Mouse (Mus musculus): Measurements from ENCODE around the gene Apela.

Apela gene

GRCm38 (mm10) chr8:65037117-65037533, at the start of gene Apela:
Apela (minus strand) TSS chr8:65037336.
- no peak for DNase-seq (ENCODE audit: low spot score)

GRCm38 (mm10) chr8:65085680-65086079, 48.5 kb upstream of the Apela start:
- no peak for DNase-seq (ENCODE audit: low spot score)

- no peak for DNase-seq (ENCODE audit: low spot score)
These were observed 43.6 kb upstream of the Apela start for GRCm38 (mm10) chr8:65080731-65081130.

GRCm38 (mm10) chr8:65074733-65075132, 37.6 kb upstream of the Apela start, which contains the start of gene Gm10663:
Gm10663 (plus strand) TSS chr8:65075033.
- no peak for DNase-seq (ENCODE audit: low spot score)

- DNase-seq (ENCODE audit: low spot score): no peak
These were observed 33.9 kb upstream of the Apela start for GRCm38 (mm10) chr8:65070996-65071395.

GRCm38 (mm10) chr8:65068473-65068819, 31.3 kb upstream of the Apela start:
- DNase-seq (ENCODE audit: low spot score): no peak

GRCm38 (mm10) chr8:65067694-65068472, 30.7 kb upstream of the Apela start:
- no peak for DNase-seq (ENCODE audit: low spot score)

GRCm38 (mm10) chr8:65067031-65067430, 29.9 kb upstream of the Apela start:
- no peak for DNase-seq (ENCODE audit: low spot score)

- no peak for DNase-seq (ENCODE audit: low spot score)
These were observed 28.5 kb upstream of the Apela start for GRCm38 (mm10) chr8:65065622-65066021.

- no peak for DNase-seq (ENCODE audit: low spot score)
These were observed 26.9 kb upstream of the Apela start for GRCm38 (mm10) chr8:65064071-65064470.

GRCm38 (mm10) chr8:65062195-65062594, 25.1 kb upstream of the Apela start:
- DNase-seq (ENCODE audit: low spot score): no peak

- no peak for DNase-seq (ENCODE audit: low spot score)
These were observed 19.6 kb upstream of the Apela start for GRCm38 (mm10) chr8:65056722-65057121.

GRCm38 (mm10) chr8:65053968-65054367, 16.8 kb upstream of the Apela start:
- DNase-seq (ENCODE audit: low spot score): no peak

- no peak for DNase-seq (ENCODE audit: low spot score)
These were observed 16.4 kb upstream of the Apela start for GRCm38 (mm10) chr8:65053554-65053953.

- DNase-seq (ENCODE audit: low spot score): no peak
These were observed 10.7 kb upstream of the Apela start for GRCm38 (mm10) chr8:65047801-65048200.

- no peak for DNase-seq (ENCODE audit: low spot score)
These were observed 10.1 kb upstream of the Apela start for GRCm38 (mm10) chr8:65047193-65047592.

GRCm38 (mm10) chr8:65046565-65046964, 9.4 kb upstream of the Apela start:
- DNase-seq (ENCODE audit: low spot score): no peak

- DNase-seq (ENCODE audit: low spot score): no peak
These were observed 3.0 kb downstream of the Apela start for GRCm38 (mm10) chr8:65034136-65034535.

GRCm38 (mm10) chr8:65033056-65033455, 4.1 kb downstream of the Apela start:
- DNase-seq (ENCODE audit: low spot score): no peak

GRCm38 (mm10) chr8:65032107-65032506, 5.0 kb downstream of the Apela start:
- no peak for DNase-seq (ENCODE audit: low spot score)

- no peak for DNase-seq (ENCODE audit: low spot score)
These were observed 6.2 kb downstream of the Apela start for GRCm38 (mm10) chr8:65030735-65031485.

GRCm38 (mm10) chr8:65029776-65030175, 7.4 kb downstream of the Apela start:
- no peak for DNase-seq (ENCODE audit: low spot score)

- no peak for DNase-seq (ENCODE audit: low spot score)
These were observed 8.0 kb downstream of the Apela start for GRCm38 (mm10) chr8:65028959-65029686.

All from ovary, postnatal 10 days (tissue).